8 mouse cellular contexts compared by ENCODE assay signal in genomic region chr19:25052355-25052754, GRCm38 (mm10). TPM values are rescaled to one million over a fixed set of nuclear protein-coding genes. Genes with fewer than 3 reads are reported as not detected.
A peak's percentile ranks its signal among the peaks of the same experiment; 100 is the strongest.
DNase-seq lines count a peak whose midpoint lies in the region; ATAC-seq lines count a peak whose summit lies in the region.
"Had no signal": no experiment of that assay in that cellular context is flagged by ENCODE, and none has a peak within 500 bp of the region (broad histone marks: within the 10 kb centered on the region; RNA-seq: fewer than 3 reads in every experiment).

No protein-coding gene starts in this region.

- no peaks in the 10 kb centered on the region for H3K27me3 ChIP-seq in forebrain, embryonic 15.5 days
- H3K27me3 ChIP-seq: embryonic facial prominence, embryonic 15.5 days had no signal

- no peak overlapping the region for H3K4me3 ChIP-seq in forebrain, embryonic 15.5 days
- H3K4me3 ChIP-seq: embryonic facial prominence, embryonic 15.5 days had no signal

- H3K27ac ChIP-seq in forebrain, embryonic 15.5 days (replicated peaks), result no peak overlapping the region
- H3K27ac ChIP-seq: embryonic facial prominence, embryonic 15.5 days had no signal

- ATAC-seq in forebrain, embryonic 15.5 days (replicated peaks), result no peak

- H3K9me3 ChIP-seq in forebrain, embryonic 15.5 days, result no peaks in the 10 kb centered on the region
- H3K9me3 ChIP-seq: embryonic facial prominence, embryonic 15.5 days had no signal

- no peaks in the 10 kb centered on the region for H3K4me1 ChIP-seq in forebrain, embryonic 15.5 days
- H3K4me1 ChIP-seq: embryonic facial prominence, embryonic 15.5 days had no signal

- no peak overlapping the region for H3K9ac ChIP-seq in forebrain, embryonic 15.5 days (replicated peaks)
- H3K9ac ChIP-seq: embryonic facial prominence, embryonic 15.5 days had no signal

- peak; percentile 89 for DNase-seq in CD4-positive, CD25-positive, alpha-beta regulatory T cell, adult 2 months (ENCODE audit: low read depth, low spot score)
- peak; percentile 29 for DNase-seq in brain, adult 2 months (ENCODE audit: low read depth, low spot score)
- DNase-seq in lung, postnatal 36 days, result peak; percentile 67
- peak; percentile 84 to 87 for DNase-seq in spleen, postnatal 36 days (ENCODE audit: low spot score in 2 of 2)
- DNase-seq in urinary bladder, adult 2 months (ENCODE audit: low spot score), result no peak
- no peak for DNase-seq in adrenal gland, postnatal 4 days (ENCODE audit: low spot score in 2 of 2)

- H3K36me3 ChIP-seq in forebrain, embryonic 15.5 days, result no peaks in the 10 kb centered on the region
- H3K36me3 ChIP-seq: embryonic facial prominence, embryonic 15.5 days had no signal

- WGBS in forebrain, embryonic 15.5 days, result 95% methylated on average over 7 of the region's 7 CpGs

- H3K4me2 ChIP-seq in forebrain, embryonic 15.5 days (replicated peaks), result no peak overlapping the region
- H3K4me2 ChIP-seq: embryonic facial prominence, embryonic 15.5 days had no signal

RNA-seq across cellular contexts. Expression of gene Dock8, which starts 53.0 kb away (rescaled TPM):
- polyA plus RNA-seq in urinary bladder, adult 2 months (2012; rRNA removed), result 28.4 and 29.7 TPM in 2 replicates
- 10 to 100 TPM; 15.3 to 18.3 TPM for total RNA-seq in adrenal gland, postnatal 4 days (2021)
- polyA plus RNA-seq in forebrain, embryonic 15.5 days (2015; fragmentation: Nextera tagmentation; extraction: Ambion mirVana), result 1.1 and 1.4 TPM in 2 replicates

Comparison
In these comparisons a context has a peak if more than half of its experiments do, and no peak if none do; other contexts are left out.
1. DNase-seq: peak in CD4-positive, CD25-positive, alpha-beta regulatory T cell, adult 2 months (single experiment), brain, adult 2 months (single experiment), lung, postnatal 36 days (single experiment) and spleen, postnatal 36 days (2 of 2); none in urinary bladder, adult 2 months (single experiment) and adrenal gland, postnatal 4 days (0 of 2).
2. RNA of gene Dock8, which starts 53.0 kb away (polyA plus RNA-seq): 28.4 to 29.7 TPM in urinary bladder, adult 2 months; 1.1 to 1.4 TPM in forebrain, embryonic 15.5 days; every median in the first group is over 10 times any median in the second.